Mouse (Mus musculus) MEL (cell line): Measurements from ENCODE around the gene Mettl1. TPM values are rescaled to one million over a fixed set of nuclear protein-coding genes. Genes with fewer than 3 reads are reported as not detected.

Experiments used
- DNase-seq: peaks from one replicate; pipeline ENCODE4 v3.0.0; 2011; ENCODE audit warnings: low read depth, low spot score
- H3K27ac ChIP-seq: 2 replicates; pipeline ENCODE4 v1.5.1; 2012; ENCODE audit warnings: low read depth, mild to moderate bottlenecking, control low read depth, low read length, moderate library complexity; ENCODE audit not compliant: control insufficient read depth
- H3K27me3 ChIP-seq, 2 experiments: fragments of 150-350 bp in 1 of 2; sonication (generic) in 1 of 2; 2 replicates each; pipeline ENCODE4 v1.6.1; 2012; ENCODE audit warnings: low read length in 2 of 2, mild to moderate bottlenecking in 2 of 2, improper control_type of control experiment in 1 of 2, moderate library complexity in 1 of 2; ENCODE audit not compliant: insufficient read depth in 2 of 2, control insufficient read depth in 1 of 2
- H3K36me3 ChIP-seq, 2 experiments: 2 replicates each; pipeline ENCODE4 v1.6.1; 2012 to 2014; ENCODE audit warnings: low read length in 2 of 2, improper control_type of control experiment in 1 of 2, inconsistent platforms in 1 of 2, mild to moderate bottlenecking in 1 of 2; ENCODE audit not compliant: insufficient read depth in 2 of 2, control insufficient read depth in 1 of 2
- H3K4me1 ChIP-seq, 2 experiments: fragments of 150-350 bp in 1 of 2; sonication (generic) in 1 of 2; 2 replicates each; pipeline ENCODE4 v1.6.1; 2012; ENCODE audit warnings: low read length in 2 of 2, improper control_type of control experiment in 1 of 2, mild to moderate bottlenecking in 1 of 2; ENCODE audit not compliant: insufficient read depth in 2 of 2, control insufficient read depth in 1 of 2
- H3K4me3 ChIP-seq, 2 experiments: fragments of 150-350 bp in 1 of 2; sonication (generic) in 1 of 2; 2 replicates each; pipeline ENCODE4 v1.5.1; 2012; ENCODE audit warnings: low read depth in 2 of 2, low read length in 2 of 2, mild to moderate bottlenecking in 2 of 2, moderate library complexity in 2 of 2, control low read depth in 1 of 2, improper control_type of control experiment in 1 of 2; ENCODE audit not compliant: control insufficient read depth in 1 of 2, insufficient read depth in 1 of 2
- H3K79me2 ChIP-seq: 2 replicates; pipeline ENCODE4 v1.6.1; 2012; ENCODE audit warnings: mild to moderate bottlenecking, low read length, moderate library complexity; ENCODE audit not compliant: control insufficient read depth, poor library complexity, insufficient read depth
- H3K9ac ChIP-seq: 2 replicates; pipeline ENCODE4 v1.6.1; 2012; ENCODE audit warnings: low read depth, mild to moderate bottlenecking, control low read depth, low read length, moderate library complexity; ENCODE audit not compliant: control insufficient read depth, poor library complexity, severe bottlenecking
- H3K9me3 ChIP-seq: fragments of 150-350 bp; sonication (generic); replicated peaks from 2 replicates; pipeline ENCODE4 v1.6.1; 2012; ENCODE audit warnings: mild to moderate bottlenecking, low read length, improper control_type of control experiment, moderate library complexity; ENCODE audit not compliant: insufficient read depth
- CHD1 ChIP-seq: IDR thresholded peaks from 2 replicates; pipeline ENCODE4 v1.6.1; 2012; ENCODE audit warnings: low read depth, mild to moderate bottlenecking, inconsistent platforms, low read length, improper control_type of control experiment
- CHD2 ChIP-seq: IDR thresholded peaks from 2 replicates; pipeline ENCODE4 v1.6.1; 2011; ENCODE audit warnings: low read length, improper control_type of control experiment
- ELF1 ChIP-seq: IDR thresholded peaks from 2 replicates; pipeline ENCODE4 v1.6.1; 2014; ENCODE audit warnings: low read depth, mild to moderate bottlenecking, inconsistent platforms, low read length, improper control_type of control experiment, moderate library complexity
- ETS1 ChIP-seq: IDR thresholded peaks from 2 replicates; pipeline ENCODE4 v1.6.1; 2012; ENCODE audit warnings: low read depth, mild to moderate bottlenecking, inconsistent platforms, low read length, improper control_type of control experiment, moderate library complexity
- GABPA ChIP-seq: IDR thresholded peaks from 2 replicates; pipeline ENCODE4 v1.6.1; 2012; ENCODE audit warnings: low read depth, mild to moderate bottlenecking, inconsistent platforms, low read length, improper control_type of control experiment, moderate library complexity
- KAT2A ChIP-seq: conservative IDR thresholded peaks from 2 replicates; pipeline ENCODE4 v1.6.1; 2012; ENCODE audit warnings: low read depth, low read length, improper control_type of control experiment, inconsistent platforms
- MEF2A ChIP-seq: IDR thresholded peaks from 2 replicates; pipeline ENCODE4 v1.6.1; 2014; ENCODE audit warnings: low read depth, mild to moderate bottlenecking, inconsistent platforms, low read length, improper control_type of control experiment; ENCODE audit not compliant: poor library complexity, insufficient replicate concordance, severe bottlenecking; ENCODE audit errors: extremely low read depth
- MYC ChIP-seq: IDR thresholded peaks from 2 replicates; pipeline ENCODE4 v1.6.1; 2011; ENCODE audit warnings: low read depth, mild to moderate bottlenecking, low read length, improper control_type of control experiment, moderate library complexity
- NRF1 ChIP-seq: IDR thresholded peaks from 2 replicates; pipeline ENCODE4 v1.6.1; 2014; ENCODE audit warnings: low read depth, mild to moderate bottlenecking, inconsistent platforms, low read length, improper control_type of control experiment, moderate library complexity; ENCODE audit not compliant: poor library complexity, insufficient read depth, severe bottlenecking
- POLR2AphosphoS2 ChIP-seq: IDR thresholded peaks from 2 replicates; pipeline ENCODE4 v1.6.1; 2011; ENCODE audit warnings: low read length, improper control_type of control experiment
- POLR2AphosphoS5 ChIP-seq: IDR thresholded peaks from 2 replicates; pipeline ENCODE4 v1.6.1; 2012; ENCODE audit warnings: low read depth, borderline replicate concordance, mild to moderate bottlenecking, inconsistent platforms, low read length, moderate library complexity, mixed read lengths
- RCOR1 ChIP-seq: IDR thresholded peaks from 2 replicates; pipeline ENCODE4 v1.6.1; 2012; ENCODE audit warnings: low read depth, mild to moderate bottlenecking, inconsistent platforms, low read length, improper control_type of control experiment
- SMC3 ChIP-seq: IDR thresholded peaks from 2 replicates; pipeline ENCODE4 v1.6.1; 2011; ENCODE audit warnings: low read depth, low read length, improper control_type of control experiment
- TAL1 ChIP-seq: IDR thresholded peaks from 2 replicates; pipeline ENCODE4 v1.6.1; 2012; ENCODE audit warnings: mild to moderate bottlenecking, inconsistent platforms, low read length, moderate library complexity, mixed read lengths
- TBP ChIP-seq: IDR thresholded peaks from 2 replicates; pipeline ENCODE4 v1.8.0; 2011; ENCODE audit warnings: low read depth, low read length, improper control_type of control experiment
- TCF12 ChIP-seq: IDR thresholded peaks from 2 replicates; pipeline ENCODE4 v1.6.1; 2014; ENCODE audit warnings: low read depth, mild to moderate bottlenecking, inconsistent platforms, low read length, improper control_type of control experiment, moderate library complexity
- USF1 ChIP-seq: IDR thresholded peaks from 2 replicates; pipeline ENCODE4 v1.6.1; 2014; ENCODE audit warnings: low read depth, mild to moderate bottlenecking, inconsistent platforms, low read length, improper control_type of control experiment, moderate library complexity
- USF2 ChIP-seq, 2 experiments: IDR thresholded peaks; 2 replicates each; pipeline ENCODE4 v1.6.1; 2011 to 2012; ENCODE audit warnings: improper control_type of control experiment in 2 of 2, low read length in 2 of 2, borderline replicate concordance in 1 of 2, inconsistent platforms in 1 of 2, low read depth in 1 of 2, mild to moderate bottlenecking in 1 of 2; ENCODE audit not compliant: insufficient read depth in 1 of 2
- ZC3H11A ChIP-seq: IDR thresholded peaks from 2 replicates; pipeline ENCODE4 v1.6.1; 2012; ENCODE audit warnings: low read depth, mild to moderate bottlenecking, inconsistent platforms, low read length, improper control_type of control experiment
- ZKSCAN1 ChIP-seq: IDR thresholded peaks from 2 replicates; pipeline ENCODE4 v1.6.1; 2012; ENCODE audit warnings: low read depth, mild to moderate bottlenecking, inconsistent platforms, low read length, improper control_type of control experiment, moderate library complexity
- ZNF384 ChIP-seq: IDR thresholded peaks from 2 replicates; pipeline ENCODE4 v1.6.1; 2012; ENCODE audit warnings: low read depth, mild to moderate bottlenecking, inconsistent platforms, low read length, improper control_type of control experiment
- polyA plus RNA-seq, 2 experiments: library from polyadenylated mRNA; stranded (reverse) in 1 of 2; unstranded in 1 of 2; fragments of >175 nt in 1 of 2; fragments of >200 nt in 1 of 2; gene quantifications; 2 replicates each; pipeline versions ENCODE4 v1.2.1 to v1.2.4; 2012; ENCODE audit warnings: low replicate concordance in 2 of 2, low read depth in 1 of 2; ENCODE audit not compliant: insufficient read length in 2 of 2, insufficient read depth in 1 of 2, missing spikeins in 1 of 2
- total RNA-seq: library from RNA; depleted of rRNA; stranded (reverse); fragments of 300-350 nt; gene quantifications from 2 replicates; pipeline ENCODE4 v1.2.3, GENCODE M21; 2012

Gene Mettl1
- total and polyA plus RNA-seq, 3 experiments = 35.3 to 67.3 TPM; not detected in 1

DNA sequence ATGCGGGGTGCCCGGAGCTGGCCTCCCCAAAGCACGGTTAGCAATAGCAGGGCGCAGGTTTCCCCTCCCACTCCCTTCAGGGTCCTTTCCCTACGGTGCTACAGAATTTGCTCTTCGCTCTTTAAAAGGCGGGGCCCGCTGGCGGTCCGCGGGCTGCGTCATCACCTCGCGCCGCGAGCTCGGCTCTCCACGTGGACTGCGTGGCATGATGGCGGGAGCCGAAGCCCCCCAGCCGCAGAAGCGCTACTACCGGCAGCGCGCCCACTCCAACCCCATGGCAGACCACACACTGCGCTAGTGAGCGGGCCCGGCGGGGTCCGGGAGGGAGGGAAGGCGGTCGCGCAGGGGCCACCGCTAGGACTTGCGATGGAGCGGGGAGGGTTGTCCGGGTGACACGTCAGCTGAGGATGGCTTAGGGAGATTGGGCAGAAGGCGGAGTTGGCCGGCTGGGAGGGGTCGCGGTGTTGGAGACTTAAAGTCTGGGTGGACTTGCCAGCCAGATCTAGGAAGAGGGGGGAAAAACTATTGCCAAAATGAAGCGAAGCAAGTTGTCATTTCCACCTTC lies 642 bp downstream of the Mettl1 start (continued):
- TF ChIP-seq ETS1 (no peak), USF2 (IDR thresholded peaks at IDR 0.05; ENCODE audit: borderline replicate concordance in 1 of 2, insufficient read depth in 1 of 2, low read depth in 1 of 2, low read length in 2 of 2) (no peak), GABPA (no peak), KAT2A (no peak), ZC3H11A (no peak), ZKSCAN1 (no peak), NRF1 (no peak), MYC (peak; percentile 98), POLR2AphosphoS5 (no peak), MEF2A (no peak), SMC3 (no peak), ELF1 (no peak), RCOR1 (no peak), ZNF384 (no peak)
- TF ChIP-seq, all 39 proteins: peak for 12

DNA sequence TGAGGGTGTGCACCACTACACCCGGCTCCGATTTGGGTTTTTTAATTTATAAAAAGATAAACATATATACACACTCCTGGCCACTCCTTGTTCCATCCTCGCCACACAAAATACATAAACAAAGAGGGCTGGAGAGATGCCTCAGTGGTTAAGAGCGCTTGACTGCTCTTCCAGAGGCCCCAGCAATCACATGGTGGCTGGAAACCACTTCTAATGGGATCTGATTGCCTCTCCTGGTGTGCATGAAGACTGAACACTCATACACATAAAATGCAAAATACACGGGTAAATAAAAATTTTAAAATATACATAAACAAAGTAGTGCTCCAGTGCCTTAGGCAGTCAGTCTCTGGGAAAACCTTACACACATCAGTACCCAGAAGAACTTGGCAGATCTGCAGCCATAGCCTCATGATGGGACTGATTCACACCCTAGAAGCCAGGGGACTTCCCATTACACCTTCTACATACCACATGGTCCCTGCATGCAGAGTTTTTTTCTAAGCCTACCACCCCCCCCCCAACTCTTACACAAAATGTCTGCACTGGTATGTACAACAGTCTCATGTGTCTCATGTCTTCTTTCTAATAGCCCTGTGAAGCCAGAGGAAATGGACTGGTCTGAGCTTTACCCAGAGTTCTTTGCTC lies 1.4 kb downstream of the Mettl1 start:
- TF ChIP-seq ZC3H11A (no peak), TBP (peak; percentile 95), USF2 (IDR thresholded peaks at IDR 0.05; ENCODE audit: borderline replicate concordance in 1 of 2, insufficient read depth in 1 of 2, low read depth in 1 of 2, low read length in 2 of 2) (no peak), USF1 (no peak), CHD1 (no peak), CHD2 (no peak), POLR2AphosphoS2 (no peak), NRF1 (no peak), MEF2A (no peak), TCF12 (no peak), ZNF384 (peak; percentile 52; the same call in 1 of the 2 replicates), ETS1 (0 out of 2 replicates have a peak, but pooled peaks have one; percentile 0), TAL1 (no peak)
- peak overlapping the region; percentile 88 to 96 for H3K4me3 ChIP-seq
- peak overlapping the region; percentile 68 for H3K27ac ChIP-seq
- peak overlapping the region; percentile 98 for H3K9ac ChIP-seq
- H3K79me2 ChIP-seq = peaks cover 4% of the 10 kb centered on the region; the same call in 1 of the 2 replicates
- H3K4me1 ChIP-seq = no peaks in the 10 kb centered on the region
- no peaks in the 10 kb centered on the region for H3K9me3 ChIP-seq
- no peak for DNase-seq
- H3K36me3 ChIP-seq = no peaks in the 10 kb centered on the region; a peak in 1 of 4 replicates
- H3K27me3 ChIP-seq = no peaks in the 10 kb centered on the region
